Mouse (Mus musculus) heart, embryonic 14.5 days (tissue): Measurements from ENCODE around the gene Swsap1. TPM values are rescaled to one million over a fixed set of nuclear protein-coding genes. Genes with fewer than 3 reads are reported as not detected.

Experiments
- ATAC-seq: fragments of 200-750 bp; cut with Nextera tagmentation; 2 replicates; pipeline ENCODE4 v1.8.0; 2017; ENCODE audit warnings: low read depth, moderate TSS enrichment; ENCODE audit not compliant: insufficient number of reproducible peaks, insufficient read depth, low FRiP score
- H3K27ac ChIP-seq, 2 experiments: fragments of 200-500 bp in 1 of 2; fragments of 300-500 bp in 1 of 2; sonication (generic) in 1 of 2; replicated peaks in 1 of 2; 2 replicates each; pipeline ENCODE4 v1.5.1; 2012 to 2014; ENCODE audit warnings: low read depth in 2 of 2, low read length in 2 of 2, control low read depth in 1 of 2, mild to moderate bottlenecking in 1 of 2, mixed read lengths in 1 of 2; ENCODE audit not compliant: control insufficient read depth in 1 of 2, insufficient read depth in 1 of 2
- H3K27me3 ChIP-seq: fragments of 300-500 bp; sonication (generic); 2 replicates; pipeline ENCODE4 v1.6.1; 2014; ENCODE audit warnings: mild to moderate bottlenecking, low read length, control low read depth; ENCODE audit not compliant: control insufficient read depth, insufficient read depth
- H3K36me3 ChIP-seq: fragments of 300-500 bp; sonication (generic); 2 replicates; pipeline ENCODE4 v1.6.1; 2014; ENCODE audit warnings: mild to moderate bottlenecking, control low read depth, low read length, mixed read lengths; ENCODE audit not compliant: control insufficient read depth, insufficient read depth
- H3K4me1 ChIP-seq, 2 experiments: fragments of 200-500 bp in 1 of 2; fragments of 300-500 bp in 1 of 2; sonication (generic) in 1 of 2; 2 replicates each; pipeline ENCODE4 v1.6.1; 2012 to 2014; ENCODE audit warnings: low read length in 2 of 2, control low read depth in 1 of 2, mixed read lengths in 1 of 2; ENCODE audit not compliant: control insufficient read depth in 2 of 2, insufficient read depth in 2 of 2
- H3K4me2 ChIP-seq: fragments of 300-500 bp; sonication (generic); 2 replicates; pipeline ENCODE4 v1.6.1; 2014; ENCODE audit warnings: mild to moderate bottlenecking, low read length
- H3K4me3 ChIP-seq, 2 experiments: fragments of 200-500 bp in 1 of 2; fragments of 300-500 bp in 1 of 2; sonication (generic) in 1 of 2; 2 replicates each; pipeline ENCODE4 v1.5.1; 2012 to 2014; ENCODE audit warnings: low read length in 2 of 2, mild to moderate bottlenecking in 2 of 2, control low read depth in 1 of 2, low read depth in 1 of 2, moderate library complexity in 1 of 2; ENCODE audit not compliant: control insufficient read depth in 1 of 2, insufficient read depth in 1 of 2
- H3K9ac ChIP-seq: fragments of 300-500 bp; sonication (generic); 2 replicates; pipeline ENCODE4 v1.6.1; 2014; ENCODE audit warnings: mild to moderate bottlenecking, low read length
- H3K9me3 ChIP-seq: fragments of 300-500 bp; sonication (generic); 2 replicates; pipeline ENCODE4 v1.6.1; 2016; ENCODE audit warnings: low read length, control low read depth; ENCODE audit not compliant: control insufficient read depth
- WGBS: fragments of 180-500 bp; shearing (Covaris S2); extraction: QIAGEN DNeasy Blood & Tissue Kit; methylation state at CpG from one replicate; pipeline ENCODE4 v1.1.7; 2014; 5-methylcytosine and 5-hydroxymethylcytosine counted together
- polyA plus RNA-seq: library from polyadenylated mRNA; unstranded; fragments of >200 nt; fragmentation: Nextera tagmentation; extraction: Ambion mirVana; gene quantifications from 2 replicates; pipeline ENCODE4 v1.2.1, GENCODE M21; 2014

Gene Swsap1
- polyA plus RNA-seq, 1 experiment from 2014 or later: 9.8 TPM

- no peak overlapping the region for H3K4me2 ChIP-seq
- ATAC-seq: no peak
- H3K9me3 ChIP-seq: no peaks in the 10 kb centered on the region
- 0 out of 4 replicates have a peak, but pooled peaks cover 0 to 3% of the 10 kb centered on the region in 2 experiments for H3K4me1 ChIP-seq
- no peaks in the 10 kb centered on the region for H3K36me3 ChIP-seq
- H3K9ac ChIP-seq: no peak overlapping the region
- H3K27me3 ChIP-seq: peaks cover 26% of the 10 kb centered on the region
- 45% methylated on average over 8 of the region's 8 CpGs for WGBS
- no peak overlapping the region for H3K4me3 ChIP-seq
- no peak overlapping the region for H3K27ac ChIP-seq
Measured at GRCm38 (mm10) chr9:21948146-21948545, 7.4 kb upstream of the Swsap1 start.

GRCm38 (mm10) chr9:21948790-21949189 is 6.8 kb upstream of the Swsap1 start:
- no peaks in the 10 kb centered on the region for H3K36me3 ChIP-seq
- H3K4me2 ChIP-seq: no peak overlapping the region
- no peak overlapping the region for H3K9ac ChIP-seq
- no peak for ATAC-seq
- WGBS: 68% methylated on average over 6 of the region's 6 CpGs
- no peaks in the 10 kb centered on the region for H3K9me3 ChIP-seq
- H3K4me1 ChIP-seq: 0 out of 4 replicates have a peak, but pooled peaks cover 0 to 3% of the 10 kb centered on the region in 2 experiments
- H3K27ac ChIP-seq: no peak overlapping the region
- H3K4me3 ChIP-seq: no peak overlapping the region
- H3K27me3 ChIP-seq: peaks cover 25% of the 10 kb centered on the region

GRCm38 (mm10) chr9:21950322-21950721 is 5.2 kb upstream of the Swsap1 start:
- Histone ChIP-seq H3K27ac (no peak overlapping the region), H3K4me1 (0 out of 4 replicates have a peak, but pooled peaks cover 0 to 3% of the 10 kb centered on the region in 2 experiments), H3K9ac (no peak overlapping the region), H3K27me3 (peaks cover 22% of the 10 kb centered on the region), H3K4me2 (no peak overlapping the region), H3K36me3 (no peaks in the 10 kb centered on the region), H3K9me3 (no peaks in the 10 kb centered on the region), H3K4me3 (no peak overlapping the region)
- ATAC-seq: no peak
- 17% methylated on average over 11 of the region's 11 CpGs for WGBS

GRCm38 (mm10) chr9:21951977-21952376 is 3.6 kb upstream of the Swsap1 start:
- WGBS: 81% methylated on average over 3 of the region's 3 CpGs
- Histone ChIP-seq H3K27ac (no peak overlapping the region), H3K36me3 (no peaks in the 10 kb centered on the region), H3K27me3 (peaks cover 14% of the 10 kb centered on the region), H3K9ac (no peak overlapping the region), H3K4me2 (no peak overlapping the region), H3K4me3 (no peak overlapping the region), H3K4me1 (0 out of 4 replicates have a peak, but pooled peaks cover 0 to 8% of the 10 kb centered on the region in 2 experiments), H3K9me3 (no peaks in the 10 kb centered on the region)
- no peak for ATAC-seq

- H3K4me3 ChIP-seq: no peak overlapping the region
- H3K27me3 ChIP-seq: no peaks in the 10 kb centered on the region
- H3K9me3 ChIP-seq: no peaks in the 10 kb centered on the region
- no peak overlapping the region for H3K27ac ChIP-seq
- WGBS: 12% methylated on average over 3 of the region's 3 CpGs
- no peak for ATAC-seq
- H3K4me1 ChIP-seq: peaks cover 3 to 10% of the 10 kb centered on the region in 2 experiments; a peak in 2 of 4 replicates
- no peak overlapping the region for H3K4me2 ChIP-seq
- H3K9ac ChIP-seq: no peak overlapping the region
- 0 out of 2 replicates have a peak, but pooled peaks cover 9% of the 10 kb centered on the region for H3K36me3 ChIP-seq
Measured at GRCm38 (mm10) chr9:21953600-21953999, 2.0 kb upstream of the Swsap1 start.

GRCm38 (mm10) chr9:21954635-21955034 is 920 bp upstream of the Swsap1 start:
- H3K9ac ChIP-seq: no peak overlapping the region
- H3K27me3 ChIP-seq: no peaks in the 10 kb centered on the region
- no peaks in the 10 kb centered on the region for H3K9me3 ChIP-seq
- H3K4me2 ChIP-seq: peak overlapping the region; percentile 69; the same call in 1 of the 2 replicates
- 86% methylated on average over 3 of the region's 3 CpGs for WGBS
- ATAC-seq: no peak
- no peak overlapping the region for H3K27ac ChIP-seq
- H3K4me1 ChIP-seq: peaks cover 3 to 10% of the 10 kb centered on the region in 2 experiments; a peak in 2 of 4 replicates
- 0 out of 2 replicates have a peak, but pooled peaks cover 9% of the 10 kb centered on the region for H3K36me3 ChIP-seq
- no peak overlapping the region for H3K4me3 ChIP-seq

GRCm38 (mm10) chr9:21955225-21955569 is 358 bp upstream of the Swsap1 start:
- peak overlapping the region; percentile 59 to 74 for H3K4me3 ChIP-seq
- WGBS: 2% methylated on average over 18 of the region's 18 CpGs
- H3K9me3 ChIP-seq: no peaks in the 10 kb centered on the region
- 0 out of 2 replicates have a peak, but pooled peaks cover 9% of the 10 kb centered on the region for H3K36me3 ChIP-seq
- H3K27ac ChIP-seq: peak overlapping the region; percentile 78 to 86
- ATAC-seq: 0 out of 2 replicates have a peak, but pooled peaks have one; percentile 36
- 0 out of 2 replicates have a peak, but pooled peaks cover under 1% of the 10 kb centered on the region for H3K27me3 ChIP-seq
- peaks cover 3 to 10% of the 10 kb centered on the region in 2 experiments; a peak in 2 of 4 replicates for H3K4me1 ChIP-seq
- peak overlapping the region; percentile 69 for H3K4me2 ChIP-seq
- H3K9ac ChIP-seq: peak overlapping the region; percentile 77

- Histone ChIP-seq H3K9ac (no peak overlapping the region), H3K4me2 (no peak overlapping the region), H3K36me3 (0 out of 2 replicates have a peak, but pooled peaks cover 9% of the 10 kb centered on the region), H3K9me3 (no peaks in the 10 kb centered on the region), H3K4me3 (no peak overlapping the region), H3K27ac (no peak overlapping the region), H3K4me1 (peaks cover 16 to 36% of the 10 kb centered on the region in 2 experiments), H3K27me3 (peaks cover 19% of the 10 kb centered on the region)
- 64% methylated on average over 5 of the region's 5 CpGs for WGBS
- no peak for ATAC-seq
Measured at GRCm38 (mm10) chr9:21958372-21958771, 2.8 kb downstream of the Swsap1 start.
